Mouse (Mus musculus) midbrain, embryonic 10.5 days (tissue): Measurements from ENCODE around the gene Dmrtb1. TPM values are rescaled to one million over a fixed set of nuclear protein-coding genes. Genes with fewer than 3 reads are reported as not detected.
A peak's percentile ranks its signal among the peaks of the same experiment; 100 is the strongest.

ENCODE experiments used
- DNase-seq: peaks from one replicate; pipeline ENCODE4 v3.0.0-alpha.2; 2017; ENCODE audit warnings: low spot score
- H3K27ac ChIP-seq: fragments of 300-500 bp; sonication (generic); replicated peaks from 2 replicates; pipeline ENCODE4 v1.5.1; 2016; ENCODE audit warnings: mild to moderate bottlenecking
- H3K27me3 ChIP-seq: fragments of 300-500 bp; sonication (generic); 2 replicates; pipeline ENCODE4 v1.6.1; 2016; ENCODE audit warnings: low read depth, mild to moderate bottlenecking; ENCODE audit not compliant: poor library complexity, severe bottlenecking
- H3K36me3 ChIP-seq: fragments of 300-500 bp; sonication (generic); 2 replicates; pipeline ENCODE4 v1.6.1; 2016; ENCODE audit warnings: mild to moderate bottlenecking, moderate library complexity
- H3K4me1 ChIP-seq: fragments of 300-500 bp; sonication (generic); 2 replicates; pipeline ENCODE4 v1.6.1; 2016
- H3K4me3 ChIP-seq: fragments of 300-500 bp; sonication (generic); 2 replicates; pipeline ENCODE4 v1.5.1; 2016; ENCODE audit warnings: mild to moderate bottlenecking, moderate library complexity
- H3K9me3 ChIP-seq: fragments of 300-500 bp; sonication (generic); replicated peaks from 2 replicates; pipeline ENCODE4 v1.6.1; 2016; ENCODE audit warnings: mild to moderate bottlenecking
- WGBS: fragments of 180-500 bp; shearing (Covaris S2); methylation state at CpG from one replicate; pipeline ENCODE4 v1.1.7; 2016; 5-methylcytosine and 5-hydroxymethylcytosine counted together
- polyA plus RNA-seq: library from polyadenylated mRNA; unstranded; fragments of >200 nt; fragmentation: Nextera tagmentation; extraction: Ambion mirVana; gene quantifications from 2 replicates; pipeline ENCODE4 v1.2.1, GENCODE M21; 2016

Dmrtb1 gene
- 7.7 and 15.9 TPM in 2 replicates for polyA plus RNA-seq

DNA sequence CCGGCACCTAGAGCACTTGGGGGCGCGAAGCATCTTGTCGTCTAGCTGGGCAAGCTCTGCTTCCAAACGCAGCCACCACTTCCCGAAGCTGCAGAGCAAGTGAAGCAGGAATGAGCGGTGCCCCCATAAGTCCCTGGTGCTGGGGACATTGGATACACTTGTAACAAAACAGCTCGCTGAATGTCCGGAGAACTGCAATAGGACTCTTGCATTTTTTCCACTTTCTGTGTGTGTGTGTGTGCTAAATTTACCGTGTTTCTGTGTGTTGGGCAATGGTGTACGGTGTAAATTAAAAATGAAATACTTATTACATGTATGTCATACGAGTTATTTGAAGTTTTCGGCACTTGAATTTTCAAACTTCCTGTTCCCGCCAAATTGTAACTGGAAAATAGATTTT lies at the start of gene Dmrtb1:
TSS of gene Dmrtb1 (minus strand) at position 101 of the 400 bp plus-strand sequence.
- 92% methylated on average over 14 of the region's 14 CpGs for WGBS
- Histone ChIP-seq H3K4me1 (peaks cover 46% of the 10 kb centered on the region), H3K36me3 (no peaks in the 10 kb centered on the region), H3K9me3 (peaks cover 10% of the 10 kb centered on the region), H3K27me3 (peaks cover 63% of the 10 kb centered on the region), H3K27ac (peak within 1 kb of the TSS; percentile 33), H3K4me3 (no peak within 1 kb of the TSS)
- no peak for DNase-seq

DNA sequence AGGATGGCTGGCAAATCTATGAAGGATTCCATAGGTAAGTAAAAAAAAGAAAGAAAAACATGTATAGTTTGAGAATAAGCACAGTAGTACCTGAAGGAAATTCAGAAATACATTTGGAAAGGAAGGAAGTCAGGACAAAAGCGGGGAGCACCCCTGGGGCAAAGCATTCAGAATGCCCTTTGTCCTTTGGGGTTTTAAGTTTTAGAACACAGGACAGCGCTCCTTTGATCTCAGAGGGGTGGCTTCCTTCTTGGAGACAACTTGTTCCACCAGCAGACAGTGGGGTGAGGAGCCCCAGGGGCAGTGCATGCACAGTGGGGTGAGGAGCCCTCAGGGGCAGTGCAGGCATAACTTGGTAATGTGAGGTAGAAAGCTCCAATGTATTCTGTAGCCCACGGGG lies 49.6 kb upstream of the Dmrtb1 start:
- peak overlapping the region; percentile 61; the same call in 1 of the 2 replicates for H3K27ac ChIP-seq
- WGBS: 11% methylated on average over 3 of the region's 3 CpGs
- H3K36me3 ChIP-seq: no peaks in the 10 kb centered on the region
- DNase-seq: peak; percentile 18
- peaks cover 45% of the 10 kb centered on the region for H3K4me1 ChIP-seq
- H3K4me3 ChIP-seq: no peak overlapping the region
- no peaks in the 10 kb centered on the region for H3K9me3 ChIP-seq
- peaks cover 49% of the 10 kb centered on the region for H3K27me3 ChIP-seq

DNA sequence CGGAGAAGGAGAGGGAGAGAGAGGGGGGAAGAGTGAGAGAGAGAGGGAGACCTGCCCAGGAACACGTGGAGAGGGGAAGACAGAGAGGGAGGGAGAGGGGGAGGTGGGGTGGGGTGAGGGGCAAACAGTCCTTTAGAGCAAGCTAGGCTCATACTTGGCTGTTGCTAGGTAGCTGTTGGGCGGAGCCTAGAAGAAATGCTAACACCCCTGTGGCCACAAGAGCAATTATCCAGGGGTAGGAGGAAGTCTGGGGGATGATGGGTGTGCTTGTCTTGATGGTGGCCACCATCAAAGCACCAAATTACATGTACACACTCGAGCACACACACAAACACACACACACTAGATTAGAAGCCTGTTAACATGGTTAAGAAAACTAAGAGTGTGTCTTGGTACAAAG lies 48.6 kb upstream of the Dmrtb1 start:
- Histone ChIP-seq H3K4me3 (0 out of 2 replicates have a peak overlapping the region, but pooled peaks have one; percentile 16), H3K9me3 (no peaks in the 10 kb centered on the region), H3K36me3 (no peaks in the 10 kb centered on the region), H3K27ac (peak overlapping the region; percentile 61; the same call in 1 of the 2 replicates), H3K27me3 (peaks cover 41% of the 10 kb centered on the region), H3K4me1 (peaks cover 45% of the 10 kb centered on the region)
- peak; percentile 32 for DNase-seq
- 15% methylated on average over 4 of the region's 4 CpGs for WGBS

DNA sequence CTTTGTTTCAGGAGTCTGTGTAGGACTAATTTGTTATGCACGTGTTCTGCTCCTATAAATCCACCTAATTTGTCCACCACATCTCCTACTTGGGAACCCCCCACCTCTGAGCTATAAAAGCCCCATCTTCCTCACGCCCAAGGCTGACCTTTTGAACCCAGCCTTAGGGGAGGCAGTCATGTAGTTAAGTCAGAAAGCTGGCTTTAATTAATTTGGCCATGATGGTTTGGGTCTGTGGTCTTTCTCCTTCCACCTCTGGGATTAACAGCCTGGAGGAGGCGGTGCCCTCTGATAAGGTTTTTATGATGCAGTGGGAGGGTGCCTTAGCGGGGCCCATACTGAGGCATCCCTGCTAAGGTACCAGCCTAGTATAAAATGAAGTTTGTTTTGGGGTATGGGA lies 48.2 kb upstream of the Dmrtb1 start:
- 10% methylated on average over 4 of the region's 4 CpGs for WGBS
- Histone ChIP-seq H3K27me3 (peaks cover 37% of the 10 kb centered on the region), H3K4me1 (peaks cover 45% of the 10 kb centered on the region), H3K27ac (peak overlapping the region; percentile 61; the same call in 1 of the 2 replicates), H3K36me3 (no peaks in the 10 kb centered on the region), H3K9me3 (no peaks in the 10 kb centered on the region), H3K4me3 (0 out of 2 replicates have a peak overlapping the region, but pooled peaks have one; percentile 16)
- no peak for DNase-seq

DNA sequence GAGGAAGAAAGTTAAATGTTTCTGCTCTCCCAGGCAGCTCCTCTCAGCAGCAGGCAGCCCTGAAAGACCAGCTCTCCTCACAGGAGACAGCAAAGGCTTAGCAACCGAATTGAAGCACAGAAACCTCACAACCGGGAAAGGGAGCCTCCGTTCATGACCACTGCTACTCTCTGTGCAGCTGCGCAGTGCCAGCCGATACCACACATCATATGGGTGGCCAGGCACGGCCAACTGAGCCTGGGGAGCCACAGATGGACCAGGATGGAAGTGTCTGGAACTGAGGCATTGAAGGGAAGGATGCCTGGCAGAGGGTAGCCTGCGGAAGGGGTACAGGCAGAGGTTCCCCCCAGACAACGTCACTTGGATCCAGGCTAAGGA lies 47.0 kb upstream of the Dmrtb1 start:
- 48% methylated on average over 8 of the region's 8 CpGs for WGBS
- Histone ChIP-seq H3K9me3 (no peaks in the 10 kb centered on the region), H3K4me1 (peaks cover 45% of the 10 kb centered on the region), H3K27me3 (peaks cover 33% of the 10 kb centered on the region), H3K4me3 (no peak overlapping the region), H3K36me3 (no peaks in the 10 kb centered on the region), H3K27ac (peak overlapping the region; percentile 61)
- no peak for DNase-seq

DNA sequence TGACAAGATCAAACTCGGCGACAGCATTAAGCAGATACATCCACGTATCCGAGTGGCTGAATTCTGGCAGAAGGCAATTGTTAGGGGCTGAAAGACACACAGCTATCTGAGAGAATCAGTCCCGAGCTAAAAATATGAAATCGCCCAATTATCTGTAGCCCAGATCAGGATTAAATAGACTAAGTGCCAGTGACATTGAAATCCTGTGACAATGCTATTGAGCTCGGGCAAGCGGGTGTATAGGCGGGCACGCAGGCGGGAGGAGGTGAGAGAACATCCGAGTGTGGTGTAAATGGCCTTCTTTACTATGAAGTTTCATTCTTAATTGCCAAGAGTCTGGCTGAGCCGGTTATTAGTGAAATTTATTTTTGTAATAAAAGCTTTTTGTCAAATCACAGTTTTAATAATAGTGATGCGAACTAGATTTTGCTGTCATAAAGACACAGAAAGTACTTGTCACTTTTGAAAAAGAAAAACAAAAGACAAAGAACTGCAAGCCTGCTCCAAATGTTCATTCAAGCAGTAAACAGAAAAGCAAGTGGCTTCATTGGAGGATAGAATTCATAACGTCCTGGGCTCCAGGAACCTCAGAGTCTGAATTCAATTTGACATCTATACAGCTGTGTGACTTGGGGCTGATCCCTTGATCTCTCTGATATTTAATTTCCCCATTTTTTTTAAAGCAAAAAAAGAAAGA lies 46.5 kb upstream of the Dmrtb1 start:
- no peak for DNase-seq
- no peaks in the 10 kb centered on the region for H3K36me3 ChIP-seq
- peaks cover 45% of the 10 kb centered on the region for H3K4me1 ChIP-seq
- 75% methylated on average over 15 of the region's 15 CpGs for WGBS
- peaks cover 33% of the 10 kb centered on the region for H3K27me3 ChIP-seq
- H3K9me3 ChIP-seq: no peaks in the 10 kb centered on the region
- no peak overlapping the region for H3K4me3 ChIP-seq
- H3K27ac ChIP-seq: no peak overlapping the region

DNA sequence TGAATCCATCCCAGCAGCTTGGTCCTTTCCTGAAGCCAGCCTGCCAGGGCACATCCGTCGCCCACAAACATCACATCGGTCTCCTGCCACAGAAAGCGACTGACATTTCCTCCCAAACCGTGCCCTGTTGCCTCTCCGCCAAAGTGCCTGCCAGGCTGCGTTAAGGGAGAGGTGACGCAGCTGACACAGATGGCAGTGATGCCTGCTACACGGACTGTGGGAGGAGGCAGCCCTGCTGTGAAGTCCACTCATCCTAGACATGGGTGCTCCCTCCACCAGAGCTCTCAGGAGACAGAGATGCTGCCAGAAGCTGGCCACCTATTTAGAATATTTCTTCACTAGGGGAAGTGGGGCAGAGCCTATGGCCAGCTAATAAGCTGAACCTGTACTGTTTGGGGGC lies 41.4 kb upstream of the Dmrtb1 start:
- H3K4me3 ChIP-seq: no peak overlapping the region
- DNase-seq: no peak
- WGBS: 81% methylated on average over 9 of the region's 9 CpGs

DNA sequence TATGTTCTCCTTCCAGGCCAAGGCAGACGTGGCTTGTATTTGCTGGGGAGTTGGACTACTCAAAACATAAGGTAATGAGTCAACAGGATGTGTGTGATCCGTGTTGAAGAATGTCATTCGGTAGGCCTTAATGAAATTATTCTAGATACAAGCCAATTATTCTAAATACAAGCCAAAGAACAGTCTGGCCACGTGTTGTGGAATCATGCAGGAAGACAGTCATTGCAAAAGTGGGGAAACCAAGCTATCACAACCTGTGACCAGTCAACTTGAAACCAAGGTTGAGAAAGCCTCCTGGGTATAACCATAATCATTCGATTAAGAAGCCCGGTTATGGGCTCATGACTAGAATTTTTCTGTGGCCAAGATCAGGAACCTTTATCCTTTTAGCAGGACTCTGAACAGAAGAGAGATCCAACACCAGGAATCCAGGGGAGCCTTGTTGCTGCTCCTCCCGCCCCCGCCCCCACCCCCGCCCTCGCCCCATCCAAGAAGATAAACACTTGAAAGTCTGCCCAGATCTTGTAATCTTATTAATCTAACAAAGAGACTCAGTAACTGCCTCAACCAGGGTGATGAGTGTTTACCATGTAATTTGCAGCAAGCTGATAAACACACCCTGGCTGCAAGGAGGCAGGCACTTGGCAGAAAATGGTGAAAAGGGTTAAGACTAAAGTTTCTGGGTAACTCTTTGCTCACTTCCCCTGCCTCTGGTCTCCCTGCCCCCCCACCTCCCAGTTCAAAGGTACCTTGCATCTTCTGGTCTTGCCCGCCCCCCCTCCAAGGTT lies 36.2 kb upstream of the Dmrtb1 start:
- Histone ChIP-seq H3K27me3 (peaks cover 12% of the 10 kb centered on the region; the same call in 1 of the 2 replicates), H3K4me3 (no peak overlapping the region), H3K4me1 (peaks cover 19% of the 10 kb centered on the region), H3K36me3 (no peaks in the 10 kb centered on the region), H3K9me3 (no peaks in the 10 kb centered on the region), H3K27ac (no peak overlapping the region)
- WGBS: 75% methylated on average over 11 of the region's 11 CpGs
- no peak for DNase-seq

More for the DNA sequence above, 41.4 kb upstream of the Dmrtb1 start:
- Histone ChIP-seq H3K36me3 (no peaks in the 10 kb centered on the region), H3K4me1 (0 out of 2 replicates have a peak, but pooled peaks cover 2% of the 10 kb centered on the region), H3K27ac (no peak overlapping the region), H3K27me3 (peaks cover 14% of the 10 kb centered on the region; the same call in 1 of the 2 replicates), H3K9me3 (no peaks in the 10 kb centered on the region)

DNA sequence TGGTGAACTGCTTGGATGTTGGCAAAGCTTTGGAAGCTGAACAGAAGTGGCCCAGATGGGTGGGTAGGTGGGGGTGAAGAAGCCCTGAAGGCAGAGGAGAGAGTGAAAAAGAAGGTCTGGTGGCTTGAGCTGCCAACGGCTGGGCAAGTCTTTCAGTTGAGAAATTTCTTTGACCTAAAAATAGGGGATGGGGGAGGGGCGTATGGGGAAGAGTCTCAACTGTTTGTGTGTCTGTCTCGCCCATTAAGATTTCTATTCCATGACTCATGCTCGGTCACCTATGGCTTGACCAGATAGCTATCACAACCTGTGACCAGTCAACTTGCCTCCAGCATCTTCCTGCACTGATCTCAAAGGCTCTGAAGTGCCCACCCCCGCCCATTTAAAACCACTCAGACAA lies 35.1 kb upstream of the Dmrtb1 start:
- Histone ChIP-seq H3K4me1 (peaks cover 19% of the 10 kb centered on the region), H3K9me3 (no peaks in the 10 kb centered on the region), H3K27me3 (peaks cover 12% of the 10 kb centered on the region; the same call in 1 of the 2 replicates), H3K36me3 (no peaks in the 10 kb centered on the region), H3K4me3 (no peak overlapping the region), H3K27ac (no peak overlapping the region)
- WGBS: 85% methylated on average over 5 of the region's 5 CpGs
- no peak for DNase-seq

DNA sequence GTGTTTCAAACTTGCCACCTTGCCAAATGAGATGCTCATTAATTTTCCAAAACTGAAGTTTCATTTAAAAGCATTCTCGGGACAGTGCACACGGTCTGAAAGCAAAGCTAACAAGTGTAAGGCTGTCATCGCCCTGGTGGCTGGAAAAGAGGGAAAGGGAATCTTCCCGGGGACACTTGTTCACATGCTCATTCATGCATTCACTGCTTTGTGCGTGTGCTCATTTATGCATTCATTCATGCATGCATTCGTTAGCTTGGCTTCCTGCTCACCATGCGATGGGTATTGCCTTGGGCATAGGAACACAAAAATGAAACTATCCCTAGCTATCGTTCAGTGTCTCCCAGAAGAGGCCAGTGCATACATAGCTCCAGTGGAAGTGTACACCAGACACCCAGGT lies 34.7 kb upstream of the Dmrtb1 start:
- H3K36me3 ChIP-seq: no peaks in the 10 kb centered on the region
- H3K4me3 ChIP-seq: no peak overlapping the region
- no peak overlapping the region for H3K27ac ChIP-seq
- H3K9me3 ChIP-seq: no peaks in the 10 kb centered on the region
- peaks cover 12% of the 10 kb centered on the region; the same call in 1 of the 2 replicates for H3K27me3 ChIP-seq
- peaks cover 19% of the 10 kb centered on the region for H3K4me1 ChIP-seq
- DNase-seq: no peak
- WGBS: 60% methylated on average over 8 of the region's 8 CpGs

DNA sequence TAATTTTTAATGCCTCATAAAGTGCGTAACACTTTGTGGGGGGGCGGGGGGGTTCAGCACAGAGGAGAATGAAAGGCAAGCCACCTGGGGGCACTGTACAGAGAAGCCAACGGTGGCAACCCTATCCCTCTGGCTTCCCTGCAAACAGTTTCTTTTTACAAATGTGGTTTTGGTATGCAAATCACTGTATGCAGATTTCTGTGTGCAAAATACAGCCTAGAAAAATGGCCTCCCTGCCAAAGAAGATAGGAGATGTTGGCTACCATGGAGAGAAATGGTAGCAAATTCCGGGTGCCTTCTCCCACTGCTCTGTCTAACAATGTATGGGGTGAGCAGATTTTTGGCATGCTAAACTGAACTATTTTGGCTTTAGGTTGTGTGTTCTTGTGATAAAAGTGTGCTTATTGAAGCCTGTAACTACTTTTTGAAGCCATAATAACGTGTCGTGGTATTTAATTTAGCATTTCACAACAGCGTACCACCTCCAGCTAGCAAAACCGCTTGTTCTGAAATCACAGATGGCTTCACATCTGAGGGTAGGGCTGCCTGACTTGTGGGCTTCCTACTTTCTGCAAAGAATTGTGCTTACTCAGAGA lies 33.8 kb upstream of the Dmrtb1 start:
- DNase-seq: no peak
- Histone ChIP-seq H3K27ac (no peak overlapping the region), H3K27me3 (peaks cover 12% of the 10 kb centered on the region; the same call in 1 of the 2 replicates), H3K4me1 (peaks cover 19% of the 10 kb centered on the region), H3K36me3 (no peaks in the 10 kb centered on the region), H3K9me3 (no peaks in the 10 kb centered on the region), H3K4me3 (no peak overlapping the region)
- WGBS: 79% methylated on average over 8 of the region's 8 CpGs

DNA sequence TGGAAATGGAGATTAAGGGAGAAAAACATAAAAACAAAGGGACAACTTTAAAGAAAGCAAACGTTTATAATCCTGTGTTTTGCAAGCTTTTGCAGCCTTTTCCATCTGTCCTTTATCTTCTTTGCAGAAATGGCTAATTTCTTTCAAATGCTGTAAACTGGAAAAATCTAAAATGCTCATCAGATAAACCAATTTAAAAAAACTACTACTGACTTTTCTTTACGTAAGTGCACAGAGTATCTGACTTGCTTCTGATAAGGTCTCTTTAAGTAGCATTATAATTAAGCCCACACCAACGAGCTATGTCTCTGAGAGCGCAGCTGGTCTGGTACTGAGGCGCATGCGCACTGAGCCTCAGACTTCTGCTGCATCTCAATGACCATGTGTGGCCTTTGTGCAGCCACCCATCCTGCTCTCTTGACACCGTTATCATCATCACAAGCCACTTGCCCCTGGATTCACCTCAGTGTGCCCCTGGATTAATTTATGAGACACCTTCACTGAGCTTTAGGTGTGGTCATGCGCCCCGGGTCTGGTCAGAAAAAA lies 32.8 kb upstream of the Dmrtb1 start:
- Histone ChIP-seq H3K4me1 (peaks cover 19% of the 10 kb centered on the region), H3K9me3 (no peaks in the 10 kb centered on the region), H3K27me3 (0 out of 2 replicates have a peak, but pooled peaks cover 12% of the 10 kb centered on the region), H3K27ac (no peak overlapping the region), H3K4me3 (no peak overlapping the region), H3K36me3 (no peaks in the 10 kb centered on the region)
- no peak for DNase-seq
- WGBS: 85% methylated on average over 9 of the region's 9 CpGs
